Mouse (Mus musculus) spleen, adult 2 months (tissue): ENCODE measurements around the gene Cntn4.

ENCODE experiments used
- CTCF ChIP-seq: fragments of 200-500 bp; IDR thresholded peaks from 2 replicates; pipeline ENCODE4 v1.5.1; 2011; ENCODE audit warnings: mild to moderate bottlenecking, inconsistent platforms; ENCODE audit not compliant: insufficient read depth, insufficient read length, insufficient replicate concordance; ENCODE audit errors: extremely low read depth
- POLR2A ChIP-seq: fragments of 200-500 bp; IDR thresholded peaks from 2 replicates; pipeline ENCODE4 v1.6.1; 2011; ENCODE audit warnings: low read depth, low read length, inconsistent platforms

DNA sequence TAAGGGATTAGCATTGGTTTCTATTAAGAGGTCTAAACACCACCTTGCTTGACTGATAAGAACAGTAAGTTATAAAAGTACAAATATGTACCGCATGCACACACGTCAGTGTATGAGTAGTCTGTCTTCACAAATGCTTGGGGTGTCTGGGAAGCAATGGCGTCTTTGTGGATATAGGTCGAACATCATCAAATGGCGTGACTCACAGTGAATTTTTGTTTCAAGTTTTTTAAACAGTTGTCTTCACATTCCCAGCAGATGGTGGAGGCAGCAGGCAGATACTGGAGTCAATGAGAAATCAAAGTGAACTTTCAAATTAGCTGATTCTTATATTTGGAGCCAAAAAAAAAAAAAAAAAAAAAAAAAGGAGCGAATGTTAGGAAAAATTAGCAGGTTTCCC is 604.2 kb downstream of the Cntn4 start:
- no peak for TF ChIP-seq CTCF
- no peak for TF ChIP-seq POLR2A
